Mouse (Mus musculus): ENCODE measurements around the gene 4933405O20Rik. TPM values are rescaled to one million over a fixed set of nuclear protein-coding genes. Genes with fewer than 3 reads are reported as not detected.

4933405O20Rik gene
- polyA plus RNA-seq (2015; fragmentation: Nextera tagmentation; extraction: Ambion mirVana): not detected in 2 replicates

DNA sequence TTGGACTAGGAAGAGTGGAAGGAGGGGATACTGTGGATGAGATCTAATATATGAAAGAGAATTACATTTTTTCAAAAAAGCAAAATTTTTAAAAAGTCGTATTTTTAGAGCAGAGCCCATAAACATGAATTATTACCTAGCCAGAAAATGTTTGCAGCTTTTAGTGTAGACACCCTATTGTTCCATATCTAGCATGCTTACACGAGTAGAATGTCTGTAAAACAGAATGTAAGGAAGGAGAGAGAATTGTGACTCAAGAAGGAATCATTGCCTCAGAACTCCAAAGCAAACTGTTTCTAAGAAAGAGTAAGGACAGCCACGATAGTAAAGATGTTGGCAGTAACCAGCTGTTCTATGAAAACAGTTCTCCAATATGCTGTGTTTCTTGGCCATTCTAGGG lies at the start of gene 4933405O20Rik:
Gene 4933405O20Rik (plus strand): TSS at position 301 of the 400 bp plus-strand sequence.
- H3K27ac ChIP-seq: no peak within 1 kb of the TSS
- H3K9me3 ChIP-seq (replicated peaks): no peaks in the 10 kb centered on the region
- DNase-seq (no peak), ATAC-seq (ENCODE audit: low read depth) (no peak)
- no peak within 1 kb of the TSS for H3K4me2 ChIP-seq
- H3K9ac ChIP-seq: no peak within 1 kb of the TSS
- no peaks in the 10 kb centered on the region for H3K27me3 ChIP-seq
- no peak within 1 kb of the TSS for H3K4me3 ChIP-seq (replicated peaks)
- no peaks in the 10 kb centered on the region for H3K4me1 ChIP-seq (replicated peaks)
- no peaks in the 10 kb centered on the region for H3K36me3 ChIP-seq
- WGBS (ENCODE audit: insufficient replicate concordance): 50% methylated on average over 3 of the region's 3 CpGs

DNA sequence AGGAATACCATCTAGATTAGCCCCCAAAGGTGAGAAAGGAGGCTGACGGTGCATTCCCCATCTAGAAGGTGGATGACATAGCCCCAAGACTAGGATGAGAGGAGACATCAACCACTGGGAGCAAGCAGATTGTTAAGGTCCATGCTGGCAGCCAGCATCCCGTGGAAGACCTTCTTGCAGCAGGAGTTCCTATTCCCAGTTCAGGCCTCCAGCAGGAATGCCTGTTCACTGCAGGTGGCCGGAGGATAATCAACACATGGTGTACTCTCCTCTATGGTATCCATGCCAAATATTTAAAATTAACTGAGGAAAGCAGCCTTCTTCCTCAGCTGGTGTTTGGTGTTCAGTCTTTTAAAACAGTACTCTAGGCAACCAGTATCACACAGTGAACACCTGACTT lies 49.4 kb upstream of the 4933405O20Rik start:
- H3K27ac ChIP-seq: no peak overlapping the region
- H3K9me3 ChIP-seq (replicated peaks): no peaks in the 10 kb centered on the region
- H3K4me3 ChIP-seq (replicated peaks): no peak overlapping the region
- no peaks in the 10 kb centered on the region for H3K36me3 ChIP-seq
- no peak overlapping the region for H3K4me2 ChIP-seq
- no peak for ATAC-seq (ENCODE audit: low read depth)
- H3K27me3 ChIP-seq: no peaks in the 10 kb centered on the region
- H3K9ac ChIP-seq: no peak overlapping the region
- 50% methylated on average over 3 of the region's 3 CpGs for WGBS (ENCODE audit: insufficient replicate concordance)
- H3K4me1 ChIP-seq (replicated peaks): no peaks in the 10 kb centered on the region
- no peak for DNase-seq

DNA sequence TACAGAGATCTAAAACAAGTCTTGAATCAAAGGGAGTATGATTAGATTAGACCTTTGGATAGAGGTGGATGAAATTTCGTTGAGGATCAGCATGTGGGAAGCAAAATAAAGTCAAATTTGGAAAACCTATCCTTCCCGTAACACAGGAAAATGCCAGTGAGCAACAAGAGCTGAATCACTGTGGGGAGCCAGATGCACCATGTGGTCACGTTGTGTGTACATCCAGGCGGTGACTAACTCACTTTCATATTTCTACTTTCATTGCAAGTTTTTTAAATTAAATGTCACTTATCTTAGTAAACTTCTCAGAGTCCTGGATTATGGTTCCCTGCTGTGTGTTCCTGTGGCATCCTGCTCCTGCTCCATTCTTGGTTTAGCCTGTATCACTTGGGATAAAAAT lies 47.6 kb upstream of the 4933405O20Rik start:
- ATAC-seq (ENCODE audit: low read depth): no peak
- Histone ChIP-seq H3K9ac (no peak overlapping the region), H3K27me3 (no peaks in the 10 kb centered on the region), H3K4me3 (replicated peaks) (no peak overlapping the region), H3K36me3 (no peaks in the 10 kb centered on the region), H3K9me3 (replicated peaks) (no peaks in the 10 kb centered on the region), H3K4me2 (no peak overlapping the region), H3K4me1 (replicated peaks) (no peaks in the 10 kb centered on the region), H3K27ac (no peak overlapping the region)
- WGBS (ENCODE audit: insufficient replicate concordance): 62% methylated on average over 4 of the region's 4 CpGs
- DNase-seq: no peak

DNA sequence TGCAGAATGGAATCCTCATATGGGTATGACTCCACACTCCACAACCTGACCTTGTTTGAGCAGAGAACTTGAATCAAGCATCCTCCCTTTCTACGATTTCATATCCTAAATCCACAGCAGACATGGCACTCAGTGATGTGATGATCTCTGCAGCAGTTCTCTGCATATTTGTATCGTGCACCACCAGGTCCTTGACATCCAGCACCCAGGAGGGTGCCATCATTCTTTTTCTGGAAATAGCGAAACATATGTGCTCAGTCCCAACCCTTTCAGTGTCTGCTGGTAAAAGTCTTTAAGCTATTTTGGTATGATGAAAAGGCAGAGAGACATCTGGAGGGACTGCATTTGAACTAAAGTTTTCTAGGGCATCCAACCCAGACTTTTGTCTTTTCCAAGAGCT lies 36.3 kb upstream of the 4933405O20Rik start:
- DNase-seq (no peak), ATAC-seq (ENCODE audit: low read depth) (no peak)
- H3K36me3 ChIP-seq: no peaks in the 10 kb centered on the region
- no peak overlapping the region for H3K4me3 ChIP-seq (replicated peaks)
- H3K4me2 ChIP-seq: no peak overlapping the region
- no peak overlapping the region for H3K27ac ChIP-seq
- no peaks in the 10 kb centered on the region for H3K27me3 ChIP-seq
- WGBS (ENCODE audit: insufficient replicate concordance): 60% methylated on average over 3 of the region's 3 CpGs
- H3K9ac ChIP-seq: no peak overlapping the region
- H3K4me1 ChIP-seq (replicated peaks): no peaks in the 10 kb centered on the region
- no peaks in the 10 kb centered on the region for H3K9me3 ChIP-seq (replicated peaks)

DNA sequence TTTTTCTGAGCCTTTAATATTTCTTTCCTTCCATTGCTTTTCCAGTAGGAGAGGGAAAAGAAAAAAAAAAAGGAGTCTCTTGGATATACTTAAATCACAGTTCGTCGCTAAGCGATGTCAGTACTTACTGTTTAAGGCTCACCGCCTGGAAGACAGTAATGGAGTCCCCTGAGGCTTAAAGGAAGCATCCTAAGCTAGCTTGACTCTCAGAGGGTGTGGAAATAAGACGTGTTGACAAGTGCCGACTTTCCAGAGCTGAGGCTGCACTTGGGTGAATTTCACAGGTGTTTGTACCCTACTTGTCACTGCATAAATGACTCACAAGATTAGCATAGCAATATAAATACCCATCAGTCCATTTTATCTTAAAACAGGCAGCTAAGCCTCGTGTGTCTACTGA lies 25.1 kb upstream of the 4933405O20Rik start:
- Histone ChIP-seq H3K27ac (no peak overlapping the region), H3K4me3 (replicated peaks) (no peak overlapping the region), H3K9me3 (replicated peaks) (no peaks in the 10 kb centered on the region), H3K9ac (no peak overlapping the region), H3K4me2 (no peak overlapping the region), H3K4me1 (replicated peaks) (no peaks in the 10 kb centered on the region), H3K27me3 (no peaks in the 10 kb centered on the region), H3K36me3 (no peaks in the 10 kb centered on the region)
- DNase-seq: no peak
- 62% methylated on average over 7 of the region's 7 CpGs for WGBS (ENCODE audit: insufficient replicate concordance)
- no peak for ATAC-seq (ENCODE audit: low read depth)

DNA sequence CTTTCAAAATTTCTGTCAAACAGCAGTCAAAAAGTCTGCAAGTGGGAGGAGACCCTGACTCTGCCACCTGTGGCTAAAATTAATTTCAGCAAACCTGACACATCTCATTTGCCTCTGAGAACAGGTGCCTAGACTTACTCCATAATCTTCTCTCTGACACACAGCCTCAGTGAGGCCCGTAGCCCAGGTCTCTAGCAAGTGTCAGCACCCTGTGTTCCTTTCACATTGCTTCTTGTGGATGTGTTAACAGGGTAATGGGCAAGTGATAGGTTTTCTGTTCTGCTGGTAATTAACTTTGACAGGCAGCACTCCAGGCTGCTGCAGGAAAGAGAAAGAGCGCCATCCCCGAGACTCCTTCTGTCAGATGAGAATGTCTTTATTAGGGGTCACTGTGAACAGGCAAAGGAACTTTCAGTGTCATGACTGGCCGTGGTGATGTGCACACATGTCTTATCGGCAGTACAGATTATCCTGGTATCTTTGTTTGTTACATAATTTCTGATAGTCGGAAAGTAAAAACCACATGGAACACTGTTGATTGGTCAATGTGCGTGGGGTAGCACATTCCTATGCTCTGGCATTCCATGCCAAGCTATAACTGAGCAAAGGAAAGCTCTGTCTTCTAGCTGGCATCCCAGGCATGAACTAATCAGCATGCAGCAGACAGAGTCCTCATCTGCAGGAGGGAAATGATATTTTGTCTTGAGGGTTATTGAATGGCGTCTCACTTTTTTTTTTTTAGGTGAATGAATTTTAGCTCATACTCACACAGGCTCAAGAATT lies 10.2 kb upstream of the 4933405O20Rik start:
- no peak overlapping the region for H3K4me2 ChIP-seq

DNA sequence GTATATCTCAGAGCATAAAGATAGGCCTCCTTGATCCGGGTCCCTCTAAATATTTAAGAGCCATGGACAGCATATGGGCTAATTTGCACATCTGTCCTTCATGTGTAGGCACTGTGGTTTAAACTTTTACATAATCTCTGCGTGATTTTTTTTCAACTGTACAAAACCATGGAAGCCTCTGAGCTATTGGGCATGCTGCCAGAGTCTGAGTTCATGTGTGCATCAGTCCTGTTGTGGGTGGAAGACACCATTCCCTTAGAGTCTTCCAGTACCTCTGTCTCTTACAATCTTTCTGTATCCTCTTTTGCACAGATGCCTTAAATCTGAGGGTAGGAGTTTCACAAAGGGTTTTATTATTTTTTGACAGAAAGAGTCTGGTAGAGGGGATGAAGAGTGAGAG lies 15.1 kb downstream of the 4933405O20Rik start:
- no peak for DNase-seq
- no peak overlapping the region for H3K9ac ChIP-seq
- no peaks in the 10 kb centered on the region for H3K36me3 ChIP-seq
- no peaks in the 10 kb centered on the region for H3K4me1 ChIP-seq (replicated peaks)
- no peak overlapping the region for H3K4me2 ChIP-seq
- H3K27me3 ChIP-seq: no peaks in the 10 kb centered on the region
- WGBS (ENCODE audit: insufficient replicate concordance): 58% methylated on average over 2 of the region's 2 CpGs
- H3K27ac ChIP-seq: no peak overlapping the region
- no peaks in the 10 kb centered on the region for H3K9me3 ChIP-seq (replicated peaks)
- H3K4me3 ChIP-seq (replicated peaks): no peak overlapping the region
- ATAC-seq (ENCODE audit: low read depth): no peak

More for the DNA sequence above, 10.2 kb upstream of the 4933405O20Rik start:
- ATAC-seq (ENCODE audit: low read depth) (no peak), DNase-seq (no peak)
- Histone ChIP-seq H3K9me3 (replicated peaks) (no peaks in the 10 kb centered on the region), H3K36me3 (no peaks in the 10 kb centered on the region), H3K9ac (no peak overlapping the region), H3K27me3 (no peaks in the 10 kb centered on the region), H3K27ac (no peak overlapping the region), H3K4me3 (replicated peaks) (no peak overlapping the region), H3K4me1 (replicated peaks) (no peaks in the 10 kb centered on the region)
- 61% methylated on average over 8 of the region's 8 CpGs for WGBS (ENCODE audit: insufficient replicate concordance)

DNA sequence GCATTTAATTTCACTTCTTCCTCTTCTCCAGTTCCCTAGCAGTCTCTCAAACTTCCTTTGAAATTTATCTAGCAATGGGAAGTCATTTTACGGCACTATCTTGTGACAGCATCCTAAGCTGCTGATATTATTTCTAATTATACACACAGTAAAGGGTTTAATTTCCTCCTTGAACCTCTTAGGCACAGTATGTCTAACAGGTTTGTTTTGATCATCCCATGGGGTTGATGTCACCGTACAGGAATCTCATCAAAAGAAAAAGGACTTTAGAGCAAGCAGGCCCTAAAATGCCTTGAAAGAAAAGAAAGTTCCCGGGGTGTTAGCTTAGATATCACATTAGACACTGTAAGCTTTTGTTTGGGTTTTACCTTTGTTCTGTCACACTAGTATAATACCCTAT lies 30.2 kb downstream of the 4933405O20Rik start:
- H3K4me3 ChIP-seq (replicated peaks): no peak overlapping the region
- H3K4me2 ChIP-seq: no peak overlapping the region
- 57% methylated on average over 3 of the region's 3 CpGs for WGBS (ENCODE audit: insufficient replicate concordance)
- DNase-seq (no peak), ATAC-seq (ENCODE audit: low read depth) (no peak)
- H3K4me1 ChIP-seq (replicated peaks): no peaks in the 10 kb centered on the region
- H3K9me3 ChIP-seq (replicated peaks): no peaks in the 10 kb centered on the region
- no peaks in the 10 kb centered on the region for H3K27me3 ChIP-seq
- no peaks in the 10 kb centered on the region for H3K36me3 ChIP-seq
- H3K9ac ChIP-seq: no peak overlapping the region
- H3K27ac ChIP-seq: no peak overlapping the region

DNA sequence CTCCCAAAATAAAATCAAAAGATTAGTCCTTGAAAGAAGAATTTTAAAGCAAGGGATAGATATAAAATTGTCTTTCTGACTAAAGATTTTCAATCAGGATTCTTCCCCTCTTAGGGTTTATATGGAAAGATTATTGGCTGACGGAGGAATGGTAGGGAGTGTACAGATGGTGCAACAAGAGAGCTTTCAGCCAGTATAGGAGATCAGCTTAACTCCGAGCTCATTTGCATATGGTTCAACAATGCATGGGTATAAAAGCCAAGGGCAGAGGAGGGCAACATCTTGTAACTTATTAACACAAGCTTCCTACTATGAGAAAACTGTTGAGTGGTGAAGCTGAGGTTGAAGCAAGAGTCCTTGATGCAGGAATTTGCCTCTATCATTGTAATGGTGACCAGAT lies 34.2 kb downstream of the 4933405O20Rik start:
- ATAC-seq (ENCODE audit: low read depth): no peak

More for the DNA sequence above, 34.2 kb downstream of the 4933405O20Rik start:
- Histone ChIP-seq H3K36me3 (no peaks in the 10 kb centered on the region), H3K4me1 (replicated peaks) (no peaks in the 10 kb centered on the region), H3K27ac (no peak overlapping the region), H3K9me3 (replicated peaks) (no peaks in the 10 kb centered on the region), H3K27me3 (no peaks in the 10 kb centered on the region), H3K9ac (no peak overlapping the region), H3K4me3 (replicated peaks) (no peak overlapping the region), H3K4me2 (no peak overlapping the region)
- DNase-seq: no peak
- 51% methylated on average over 2 of the region's 2 CpGs for WGBS (ENCODE audit: insufficient replicate concordance)
